Mouse (Mus musculus): ENCODE results near the gene Gstm6. TPM values are rescaled to one million over a fixed set of nuclear protein-coding genes. Genes with fewer than 3 reads are reported as not detected.
"Not testable (repeated sequence)": the region's sequence is repeated elsewhere in the genome, so short reads cannot be mapped to it uniquely, and the experiment has no call there.

Gstm6 gene
- polyA plus RNA-seq, 1 experiment from 2014 or later, result 13.3 TPM

DNA sequence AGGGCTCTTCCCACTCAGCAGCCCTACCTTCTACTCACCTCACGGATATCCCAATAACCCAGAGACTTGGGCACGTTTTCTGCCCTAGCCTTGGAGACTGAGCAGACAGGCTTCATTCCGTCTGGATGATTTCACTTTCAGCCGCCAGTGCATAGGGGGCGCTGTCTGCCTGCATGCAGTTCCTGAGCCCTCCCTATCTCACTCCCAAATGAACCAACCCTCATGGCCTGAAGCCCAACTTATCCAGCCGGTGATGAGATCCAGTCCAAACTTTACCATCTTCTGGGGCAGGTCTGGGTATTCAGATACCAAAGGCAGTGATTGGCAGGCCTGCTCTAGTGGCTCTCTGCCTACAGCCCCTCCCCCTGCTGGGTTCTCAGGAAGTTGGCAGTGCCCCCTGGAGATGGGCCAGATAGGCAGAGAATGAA is 9.8 kb upstream of the Gstm6 start:
- Histone ChIP-seq H3K4me3 (ENCODE audit: low read depth, low read length) (no peak overlapping the region), H3K27ac (ENCODE audit: low read depth, low read length) (no peak overlapping the region), H3K27me3 (replicated peaks; ENCODE audit: control insufficient read depth, insufficient read depth, low read length) (no peaks in the 10 kb centered on the region), H3K9me3 (replicated peaks; ENCODE audit: control insufficient read depth, low read length) (no peaks in the 10 kb centered on the region), H3K36me3 (ENCODE audit: control insufficient read depth, insufficient read depth, low read length) (no peaks in the 10 kb centered on the region), H3K9ac (ENCODE audit: low read length) (no peak overlapping the region), H3K4me1 (ENCODE audit: control insufficient read depth, insufficient read depth, low read length) (0 out of 2 replicates have a peak, but pooled peaks cover 5% of the 10 kb centered on the region), H3K4me2 (ENCODE audit: low read length) (no peak overlapping the region)
- WGBS, result 15% methylated on average over 6 of the region's 6 CpGs
- DNase-seq (ENCODE audit: low spot score) (peak; percentile 81), ATAC-seq (peak; percentile 85)

GRCm38 (mm10) chr3:107950531-107950930 is 7.0 kb upstream of the Gstm6 start:
- Histone ChIP-seq H3K36me3 (ENCODE audit: control insufficient read depth, insufficient read depth, low read length) (no peaks in the 10 kb centered on the region), H3K9ac (ENCODE audit: low read length) (no peak overlapping the region), H3K9me3 (replicated peaks; ENCODE audit: control insufficient read depth, low read length) (no peaks in the 10 kb centered on the region), H3K4me2 (ENCODE audit: low read length) (no peak overlapping the region), H3K27me3 (replicated peaks; ENCODE audit: control insufficient read depth, insufficient read depth, low read length) (no peaks in the 10 kb centered on the region), H3K4me3 (ENCODE audit: low read depth, low read length) (no peak overlapping the region), H3K27ac (ENCODE audit: low read depth, low read length) (no peak overlapping the region), H3K4me1 (ENCODE audit: control insufficient read depth, insufficient read depth, low read length) (0 out of 2 replicates have a peak, but pooled peaks cover 5% of the 10 kb centered on the region)
- DNase-seq (ENCODE audit: low spot score) (no peak), ATAC-seq (no peak)
- 88% methylated on average over 11 of the region's 11 CpGs for WGBS

GRCm38 (mm10) chr3:107949461-107949860 is 5.9 kb upstream of the Gstm6 start:
- H3K9me3 ChIP-seq (replicated peaks; ENCODE audit: control insufficient read depth, low read length); H3K4me1 ChIP-seq (ENCODE audit: control insufficient read depth, insufficient read depth, low read length); H3K4me3 ChIP-seq (ENCODE audit: low read depth, low read length); DNase-seq (ENCODE audit: low spot score); H3K36me3 ChIP-seq (ENCODE audit: control insufficient read depth, insufficient read depth, low read length); H3K4me2 ChIP-seq (ENCODE audit: low read length); ATAC-seq; H3K9ac ChIP-seq (ENCODE audit: low read length); H3K27me3 ChIP-seq (replicated peaks; ENCODE audit: control insufficient read depth, insufficient read depth, low read length); H3K27ac ChIP-seq (ENCODE audit: low read depth, low read length): not testable (repeated sequence)
- WGBS, result 91% methylated on average over 1 of the region's 1 CpGs

GRCm38 (mm10) chr3:107945729-107946128 is 2.2 kb upstream of the Gstm6 start:
- no peak for DNase-seq (ENCODE audit: low spot score)
- no peak overlapping the region for H3K4me2 ChIP-seq (ENCODE audit: low read length)
- H3K4me3 ChIP-seq (ENCODE audit: low read depth, low read length), result no peak overlapping the region
- no peak overlapping the region for H3K27ac ChIP-seq (ENCODE audit: low read depth, low read length)
- WGBS, result 55% methylated on average over 4 of the region's 4 CpGs
- no peaks in the 10 kb centered on the region for H3K36me3 ChIP-seq (ENCODE audit: control insufficient read depth, insufficient read depth, low read length)
- H3K27me3 ChIP-seq (replicated peaks; ENCODE audit: control insufficient read depth, insufficient read depth, low read length), result no peaks in the 10 kb centered on the region
- no peaks in the 10 kb centered on the region for H3K9me3 ChIP-seq (replicated peaks; ENCODE audit: control insufficient read depth, low read length)
- no peak for ATAC-seq
- no peak overlapping the region for H3K9ac ChIP-seq (ENCODE audit: low read length)
- 0 out of 2 replicates have a peak, but pooled peaks cover 4% of the 10 kb centered on the region for H3K4me1 ChIP-seq (ENCODE audit: control insufficient read depth, insufficient read depth, low read length)

DNA sequence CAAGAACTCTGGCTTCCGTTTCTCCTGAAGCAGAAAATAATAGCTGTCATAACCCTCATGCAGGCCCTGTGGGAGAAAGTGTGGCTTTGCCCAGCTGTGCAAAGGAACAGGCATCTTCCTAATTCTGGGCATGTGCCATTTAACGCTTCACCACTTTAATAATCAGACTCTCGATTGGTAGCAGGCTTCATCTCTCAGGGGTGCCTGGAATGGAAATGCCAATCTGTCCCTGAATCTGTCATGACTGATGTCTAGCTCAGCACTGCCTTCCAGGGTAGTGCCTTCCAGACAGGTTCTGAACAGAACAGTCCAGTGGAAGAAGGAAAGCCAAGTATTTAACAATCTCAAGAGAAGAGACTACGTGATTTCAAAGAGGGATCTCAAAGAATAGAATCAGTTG is 2.3 kb downstream of the Gstm6 start:
- no peak for DNase-seq (ENCODE audit: low spot score)
- 74% methylated on average over 4 of the region's 4 CpGs for WGBS

DNA sequence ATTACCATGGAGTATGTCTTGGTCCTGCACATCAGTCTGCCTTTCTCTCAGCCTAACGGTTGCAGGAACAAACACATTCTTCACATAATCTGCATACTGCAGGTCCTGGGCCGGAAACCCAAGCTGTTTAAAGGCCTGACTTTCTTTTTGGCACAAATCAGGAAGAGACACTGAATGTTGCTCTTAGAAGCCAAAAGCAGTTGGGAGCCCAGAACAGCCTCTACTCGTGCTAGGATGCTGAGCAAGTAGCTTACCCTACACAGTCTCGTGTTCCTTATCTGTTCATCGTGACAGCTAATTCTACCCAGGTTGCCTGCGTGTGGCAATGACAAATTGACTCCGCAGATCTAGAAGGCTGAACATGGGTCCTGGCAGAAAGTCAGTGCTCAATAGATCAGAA is 3.0 kb downstream of the Gstm6 start:
- Histone ChIP-seq H3K9ac (ENCODE audit: low read length) (no peak overlapping the region), H3K4me3 (ENCODE audit: low read depth, low read length) (no peak overlapping the region)
- ATAC-seq, result no peak

More for the DNA sequence above, 2.3 kb downstream of the Gstm6 start:
- no peaks in the 10 kb centered on the region for H3K9me3 ChIP-seq (replicated peaks; ENCODE audit: control insufficient read depth, low read length)
- 0 out of 2 replicates have a peak, but pooled peaks cover 4% of the 10 kb centered on the region for H3K4me1 ChIP-seq (ENCODE audit: control insufficient read depth, insufficient read depth, low read length)
- no peaks in the 10 kb centered on the region for H3K36me3 ChIP-seq (ENCODE audit: control insufficient read depth, insufficient read depth, low read length)
- no peak overlapping the region for H3K4me2 ChIP-seq (ENCODE audit: low read length)
- H3K27me3 ChIP-seq (replicated peaks; ENCODE audit: control insufficient read depth, insufficient read depth, low read length), result no peaks in the 10 kb centered on the region
- no peak overlapping the region for H3K4me3 ChIP-seq (ENCODE audit: low read depth, low read length)
- no peak overlapping the region for H3K27ac ChIP-seq (ENCODE audit: low read depth, low read length)
- H3K9ac ChIP-seq (ENCODE audit: low read length), result no peak overlapping the region
- ATAC-seq, result no peak

GRCm38 (mm10) chr3:107939830-107940229 is 3.7 kb downstream of the Gstm6 start:
- WGBS, result 74% methylated on average over 4 of the region's 4 CpGs
- no peaks in the 10 kb centered on the region for H3K27me3 ChIP-seq (replicated peaks; ENCODE audit: control insufficient read depth, insufficient read depth, low read length)
- no peak overlapping the region for H3K4me3 ChIP-seq (ENCODE audit: low read depth, low read length)
- H3K9me3 ChIP-seq (replicated peaks; ENCODE audit: control insufficient read depth, low read length), result no peaks in the 10 kb centered on the region
- H3K4me2 ChIP-seq (ENCODE audit: low read length), result no peak overlapping the region
- no peaks in the 10 kb centered on the region for H3K36me3 ChIP-seq (ENCODE audit: control insufficient read depth, insufficient read depth, low read length)
- 0 out of 2 replicates have a peak, but pooled peaks cover 4% of the 10 kb centered on the region for H3K4me1 ChIP-seq (ENCODE audit: control insufficient read depth, insufficient read depth, low read length)
- ATAC-seq (no peak), DNase-seq (ENCODE audit: low spot score) (no peak)
- H3K9ac ChIP-seq (ENCODE audit: low read length), result no peak overlapping the region
- no peak overlapping the region for H3K27ac ChIP-seq (ENCODE audit: low read depth, low read length)

More for the DNA sequence above, 3.0 kb downstream of the Gstm6 start:
- H3K4me1 ChIP-seq (ENCODE audit: control insufficient read depth, insufficient read depth, low read length), result 0 out of 2 replicates have a peak, but pooled peaks cover 4% of the 10 kb centered on the region
- DNase-seq (ENCODE audit: low spot score), result no peak
- no peaks in the 10 kb centered on the region for H3K36me3 ChIP-seq (ENCODE audit: control insufficient read depth, insufficient read depth, low read length)
- 86% methylated on average over 7 of the region's 7 CpGs for WGBS
- no peak overlapping the region for H3K4me2 ChIP-seq (ENCODE audit: low read length)
- no peaks in the 10 kb centered on the region for H3K27me3 ChIP-seq (replicated peaks; ENCODE audit: control insufficient read depth, insufficient read depth, low read length)
- H3K9me3 ChIP-seq (replicated peaks; ENCODE audit: control insufficient read depth, low read length), result no peaks in the 10 kb centered on the region
- H3K27ac ChIP-seq (ENCODE audit: low read depth, low read length), result no peak overlapping the region

DNA sequence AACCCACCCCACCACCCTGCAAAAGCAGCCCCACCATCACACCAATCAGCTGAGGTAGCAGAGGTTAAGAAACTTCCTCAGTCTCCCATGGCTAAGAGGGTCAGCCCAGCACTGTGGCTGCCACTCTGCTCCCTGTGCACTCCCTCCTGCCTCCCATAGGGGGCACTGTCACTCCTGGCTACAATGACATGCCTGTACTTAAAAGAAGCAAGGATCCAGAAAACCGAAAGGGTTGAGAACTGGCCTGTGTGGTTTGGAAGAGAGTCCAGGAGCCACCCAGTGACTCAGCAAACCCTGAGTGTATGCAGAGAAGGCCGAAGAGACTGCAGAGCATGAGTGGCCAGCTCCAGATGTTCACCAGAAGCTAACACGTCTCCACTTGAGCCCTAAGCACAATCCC is 4.1 kb downstream of the Gstm6 start:
- H3K4me2 ChIP-seq (ENCODE audit: low read length), result no peak overlapping the region
- H3K4me1 ChIP-seq (ENCODE audit: control insufficient read depth, insufficient read depth, low read length), result 0 out of 2 replicates have a peak, but pooled peaks cover 4% of the 10 kb centered on the region
- WGBS, result 54% methylated on average over 3 of the region's 3 CpGs
- H3K27ac ChIP-seq (ENCODE audit: low read depth, low read length), result no peak overlapping the region
- no peaks in the 10 kb centered on the region for H3K9me3 ChIP-seq (replicated peaks; ENCODE audit: control insufficient read depth, low read length)
- no peak overlapping the region for H3K4me3 ChIP-seq (ENCODE audit: low read depth, low read length)
- peak; percentile 40 for DNase-seq (ENCODE audit: low spot score)
- no peak for ATAC-seq
- no peaks in the 10 kb centered on the region for H3K36me3 ChIP-seq (ENCODE audit: control insufficient read depth, insufficient read depth, low read length)
- H3K9ac ChIP-seq (ENCODE audit: low read length), result no peak overlapping the region
- H3K27me3 ChIP-seq (replicated peaks; ENCODE audit: control insufficient read depth, insufficient read depth, low read length), result no peaks in the 10 kb centered on the region

GRCm38 (mm10) chr3:107935888-107936287 is 7.7 kb downstream of the Gstm6 start:
- H3K36me3 ChIP-seq (ENCODE audit: control insufficient read depth, insufficient read depth, low read length), result no peaks in the 10 kb centered on the region
- no peak for DNase-seq (ENCODE audit: low spot score)
- no peaks in the 10 kb centered on the region for H3K9me3 ChIP-seq (replicated peaks; ENCODE audit: control insufficient read depth, low read length)
- no peak for ATAC-seq
- H3K27ac ChIP-seq (ENCODE audit: low read depth, low read length), result no peak overlapping the region
- H3K9ac ChIP-seq (ENCODE audit: low read length), result no peak overlapping the region
- WGBS, result 61% methylated on average over 3 of the region's 3 CpGs
- no peak overlapping the region for H3K4me3 ChIP-seq (ENCODE audit: low read depth, low read length)
- no peaks in the 10 kb centered on the region for H3K27me3 ChIP-seq (replicated peaks; ENCODE audit: control insufficient read depth, insufficient read depth, low read length)
- 0 out of 2 replicates have a peak, but pooled peaks cover 2% of the 10 kb centered on the region for H3K4me1 ChIP-seq (ENCODE audit: control insufficient read depth, insufficient read depth, low read length)
- no peak overlapping the region for H3K4me2 ChIP-seq (ENCODE audit: low read length)
